Mouse (Mus musculus) layer of hippocampus, postnatal 10 days (tissue): ENCODE data around the gene Sgcb. TPM values are rescaled to one million over a fixed set of nuclear protein-coding genes. Genes with fewer than 3 reads are reported as not detected.
"Not testable (repeated sequence)": the region's sequence is repeated elsewhere in the genome, so short reads cannot be mapped to it uniquely, and the experiment has no call there.

Experiments used
- DNase-seq, 2 experiments: peaks; one replicate each; pipeline ENCODE4 v3.0.0; 2021; ENCODE audit warnings: low spot score in 2 of 2
- total RNA-seq, 2 experiments: library from RNA; stranded (reverse); gene quantifications; 2 replicates each; pipeline ENCODE4 v1.2.3; 2021

The Sgcb gene
- total RNA-seq, 2 experiments from 2014 or later: 63.2 to 66.0 TPM

DNA sequence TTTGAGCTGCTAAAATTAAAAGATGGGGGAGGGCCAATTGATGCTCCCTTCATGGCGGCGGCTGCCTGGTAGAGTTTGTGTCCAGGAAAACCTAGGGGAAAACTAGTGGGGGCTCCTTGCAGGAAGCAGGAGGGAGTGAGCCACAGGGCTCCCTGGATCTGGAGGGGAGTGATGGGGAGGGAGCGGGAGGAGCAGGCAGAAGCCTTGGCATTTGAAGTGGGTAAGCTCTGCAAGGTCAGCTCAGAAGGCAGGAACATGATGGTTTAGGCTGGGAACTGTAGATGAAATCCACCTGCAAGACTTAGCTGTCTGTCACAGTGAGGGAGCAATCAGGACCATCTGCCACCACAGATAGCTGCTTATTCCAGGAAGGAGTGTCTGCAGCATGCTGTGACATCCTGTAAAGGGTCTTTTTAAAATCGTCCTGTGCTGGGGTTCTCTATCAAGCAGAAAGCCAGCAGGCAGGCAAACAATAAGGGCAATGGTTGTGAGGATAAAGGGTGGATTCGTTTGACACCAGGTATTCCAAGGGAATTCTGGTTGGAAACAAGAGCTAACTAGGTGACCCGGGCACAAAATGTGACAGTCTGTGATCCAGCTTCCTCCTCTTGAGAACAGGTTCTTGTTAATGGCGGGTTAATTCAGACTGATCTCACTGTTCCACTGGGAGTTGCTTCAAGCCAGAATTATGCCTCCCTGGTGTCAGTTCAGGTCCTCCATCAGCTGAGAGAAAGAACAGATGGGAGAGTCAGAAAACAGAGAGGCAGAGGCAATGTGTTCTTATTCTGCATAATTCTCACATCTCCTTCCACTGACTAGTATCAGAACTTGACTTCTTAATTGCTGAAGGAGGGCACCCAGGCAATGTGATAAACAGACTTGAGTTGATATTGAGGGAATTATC is 62.1 kb downstream of the Sgcb start:
- peak; percentile 36 to 43 for DNase-seq

DNA sequence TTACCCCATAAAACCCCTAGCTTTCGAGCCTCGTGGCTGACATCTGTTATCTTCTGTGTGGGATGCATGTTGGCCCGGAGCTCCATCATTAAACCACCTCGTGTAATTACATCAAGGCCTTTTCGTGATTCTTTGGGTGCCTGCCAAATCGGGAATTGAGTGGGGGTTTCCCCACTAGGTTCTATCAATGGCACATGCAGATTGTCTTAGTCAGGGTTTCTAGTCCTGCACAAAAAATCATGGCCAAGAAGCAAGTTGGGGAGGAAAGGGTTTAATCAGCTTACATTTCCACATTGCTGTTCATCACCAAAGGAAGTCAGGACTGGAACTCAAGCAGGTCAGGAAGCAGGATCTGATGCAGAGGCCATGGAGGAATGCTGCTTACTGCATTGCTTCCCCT is 63.6 kb downstream of the Sgcb start:
- DNase-seq: not testable (repeated sequence)

Other genes with a start within 250 kb of the Sgcb start
- gene Cwh43, start 241.7 kb downstream of the Sgcb start, total RNA-seq: 1 to 10 TPM; 4.9 to 5.5 TPM
- 100 to 1,000 TPM; 103 to 104 TPM for gene Dcun1d4, start 166.8 kb downstream of the Sgcb start, total RNA-seq
- 1 to 10 TPM in 1 of 2 experiments, not detected in 1; 1.2 TPM for gene Lrrc66, start 15.3 kb downstream of the Sgcb start, total RNA-seq
- gene Spata18, start 3.6 kb upstream of the Sgcb start, total RNA-seq: 1 to 10 TPM; 2.4 to 2.6 TPM